Mouse (Mus musculus) heart, embryonic 13.5 days (tissue): ENCODE data around the gene Rusc2. TPM values are rescaled to one million over a fixed set of nuclear protein-coding genes. Genes with fewer than 3 reads are reported as not detected.

Experiments used
- ATAC-seq: fragments of 200-750 bp; cut with Nextera tagmentation; 2 replicates; pipeline ENCODE4 v1.8.0; 2017; ENCODE audit warnings: moderate TSS enrichment; ENCODE audit not compliant: insufficient number of reproducible peaks, low FRiP score, low TSS enrichment; ENCODE audit errors: extremely low read depth
- H3K27ac ChIP-seq: fragments of 300-500 bp; sonication (generic); replicated peaks from 2 replicates; pipeline ENCODE4 v1.5.1; 2015; ENCODE audit warnings: moderate library complexity, mild to moderate bottlenecking, inconsistent platforms
- H3K27me3 ChIP-seq: fragments of 300-500 bp; sonication (generic); replicated peaks from 2 replicates; pipeline ENCODE4 v1.6.1; 2015; ENCODE audit warnings: mild to moderate bottlenecking, inconsistent platforms
- H3K36me3 ChIP-seq: fragments of 300-500 bp; sonication (generic); 2 replicates; pipeline ENCODE4 v1.6.1; 2015; ENCODE audit warnings: mild to moderate bottlenecking, inconsistent platforms
- H3K4me1 ChIP-seq: fragments of 300-500 bp; sonication (generic); 2 replicates; pipeline ENCODE4 v1.6.1; 2015; ENCODE audit warnings: inconsistent platforms
- H3K4me2 ChIP-seq: fragments of 300-500 bp; sonication (generic); 2 replicates; pipeline ENCODE4 v1.6.1; 2015; ENCODE audit warnings: inconsistent platforms, mild to moderate bottlenecking, moderate library complexity
- H3K4me3 ChIP-seq: fragments of 300-500 bp; sonication (generic); 2 replicates; pipeline ENCODE4 v1.5.1; 2015; ENCODE audit warnings: moderate library complexity, mild to moderate bottlenecking, inconsistent platforms
- H3K9ac ChIP-seq: fragments of 300-500 bp; sonication (generic); 2 replicates; pipeline ENCODE4 v1.6.1; 2015; ENCODE audit warnings: inconsistent platforms, mild to moderate bottlenecking, moderate library complexity
- H3K9me3 ChIP-seq: fragments of 300-500 bp; sonication (generic); 2 replicates; pipeline ENCODE4 v1.6.1; 2016; ENCODE audit warnings: inconsistent platforms
- WGBS: fragments of 180-500 bp; shearing (Covaris S2); methylation state at CpG from one replicate; pipeline ENCODE4 v1.1.7; 2015; ENCODE audit warnings: mixed read lengths; 5-methylcytosine and 5-hydroxymethylcytosine counted together
- polyA plus RNA-seq: library from polyadenylated mRNA; unstranded; fragments of >200 nt; fragmentation: Nextera tagmentation; extraction: Ambion mirVana; gene quantifications from 2 replicates; pipeline ENCODE4 v1.2.1, GENCODE M21; 2015

The Rusc2 gene
- polyA plus RNA-seq, 1 experiment from 2014 or later, result 13.9 TPM

DNA sequence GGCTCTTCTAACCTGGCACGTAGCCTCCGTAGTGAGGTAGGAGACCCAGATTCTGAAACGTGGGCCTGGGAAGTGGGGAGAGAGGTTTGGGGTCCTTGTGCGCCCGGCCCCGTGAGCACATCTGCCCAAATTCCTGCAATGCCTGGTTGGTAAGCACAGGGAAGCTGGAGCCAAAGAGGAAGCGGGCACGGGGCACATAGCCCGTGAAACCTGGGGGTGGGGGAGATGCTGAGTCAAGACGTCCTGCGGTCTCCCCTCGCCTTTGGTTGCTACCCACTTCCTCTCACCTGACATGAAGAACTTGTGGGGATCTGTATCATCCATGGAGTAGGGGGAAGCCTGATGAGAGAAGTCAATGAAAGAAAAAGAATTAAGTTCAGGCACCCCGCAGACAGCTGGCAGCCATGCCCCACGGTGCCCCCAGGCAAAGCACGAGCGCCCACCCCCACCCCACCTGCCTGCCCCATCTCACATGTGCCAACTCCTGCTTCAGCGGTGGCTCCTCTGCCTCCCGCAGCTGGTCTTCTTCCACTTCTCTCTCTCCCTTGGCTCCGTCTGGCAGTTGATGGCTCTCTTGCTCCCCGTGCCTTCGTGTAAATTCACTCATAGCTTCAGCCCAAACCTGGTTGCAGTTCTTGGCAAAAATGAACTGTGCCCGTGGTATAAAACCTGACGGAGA, 45.9 kb downstream of the Rusc2 start:
- Histone ChIP-seq H3K4me1 (peaks cover 28% of the 10 kb centered on the region), H3K27ac (no peak overlapping the region), H3K27me3 (peaks cover 68% of the 10 kb centered on the region), H3K4me2 (no peak overlapping the region; the same call in 1 of the 2 replicates), H3K4me3 (no peak overlapping the region), H3K36me3 (peaks cover 46% of the 10 kb centered on the region), H3K9ac (0 out of 2 replicates have a peak overlapping the region, but pooled peaks have one; percentile 1), H3K9me3 (no peaks in the 10 kb centered on the region)
- no peak for ATAC-seq
- 29% methylated on average over 23 of the region's 23 CpGs for WGBS

DNA sequence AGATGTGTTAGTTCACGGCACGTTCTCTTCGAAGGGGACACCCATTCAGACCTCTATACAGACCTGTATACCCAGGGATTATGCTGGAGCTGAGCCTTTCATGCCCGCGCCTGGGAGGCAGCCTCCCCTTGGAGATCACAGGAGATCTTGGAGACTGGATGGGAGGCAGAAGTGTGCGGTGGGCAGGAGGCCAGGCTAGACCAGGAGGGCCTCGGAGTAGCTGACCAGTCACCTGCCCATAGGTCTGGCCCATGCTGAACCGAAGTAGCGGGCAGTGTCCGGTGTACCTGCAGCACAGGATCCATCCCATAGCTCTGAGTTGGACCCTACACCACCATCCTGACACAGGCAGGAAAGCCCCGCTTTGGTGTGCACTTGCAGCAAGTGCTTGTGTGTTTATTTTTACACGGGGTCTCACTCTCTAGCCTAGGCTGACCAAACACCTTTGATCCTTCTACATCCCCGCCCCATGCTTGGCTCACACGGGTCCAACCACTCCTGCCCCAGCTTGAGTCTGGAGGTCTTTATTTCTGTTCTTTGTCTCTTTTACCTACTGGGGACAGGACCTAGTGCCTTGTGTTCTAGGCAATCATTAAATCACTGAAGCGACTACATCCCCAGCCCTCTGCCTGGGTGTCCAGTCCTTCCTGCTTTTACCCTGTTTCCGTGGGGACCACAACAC, 46.5 kb downstream of the Rusc2 start:
- Histone ChIP-seq H3K27ac (no peak overlapping the region), H3K9ac (peak overlapping the region; percentile 37; the same call in 1 of the 2 replicates), H3K4me1 (peaks cover 28% of the 10 kb centered on the region), H3K4me2 (peak overlapping the region; percentile 46), H3K9me3 (no peaks in the 10 kb centered on the region), H3K36me3 (peaks cover 40% of the 10 kb centered on the region), H3K4me3 (no peak overlapping the region), H3K27me3 (peaks cover 66% of the 10 kb centered on the region)
- ATAC-seq, result no peak; the same call in 1 of the 2 replicates
- WGBS, result 37% methylated on average over 16 of the region's 16 CpGs

DNA sequence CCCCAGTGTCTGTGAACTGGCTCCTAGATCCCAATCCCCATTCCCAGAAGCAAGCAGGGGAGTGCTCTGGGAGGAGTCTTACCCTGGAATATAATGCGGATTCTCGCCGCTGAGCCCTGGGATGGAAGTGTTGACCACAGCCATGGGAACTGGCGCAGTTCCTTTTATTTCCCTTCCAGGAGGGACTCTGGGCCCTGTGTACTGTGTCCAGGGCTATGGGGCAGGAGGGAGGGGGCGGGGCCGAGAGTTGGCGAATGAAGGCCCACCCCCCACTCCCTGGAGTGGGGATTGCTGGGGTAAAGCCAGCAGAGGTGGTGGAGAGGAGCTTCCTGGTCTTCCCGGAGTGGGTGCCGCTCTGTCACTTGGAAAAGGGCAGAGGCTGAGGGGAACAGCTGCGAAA, 47.2 kb downstream of the Rusc2 start, which contains the start of gene Fam166b:
Fam166b (minus strand) TSS at position 189 of the 400 bp plus-strand sequence.
- Histone ChIP-seq H3K36me3 (peaks cover 33% of the 10 kb centered on the region), H3K9me3 (no peaks in the 10 kb centered on the region), H3K9ac (peak within 1 kb of the TSS; percentile 37), H3K27ac (no peak within 1 kb of the TSS), H3K4me3 (peak within 1 kb of the TSS; percentile 11; the same call in 1 of the 2 replicates), H3K4me2 (peak within 1 kb of the TSS; percentile 46), H3K27me3 (peaks cover 60% of the 10 kb centered on the region), H3K4me1 (peaks cover 28% of the 10 kb centered on the region)
- ATAC-seq, result no peak
- WGBS, result 6% methylated on average over 10 of the region's 10 CpGs

DNA sequence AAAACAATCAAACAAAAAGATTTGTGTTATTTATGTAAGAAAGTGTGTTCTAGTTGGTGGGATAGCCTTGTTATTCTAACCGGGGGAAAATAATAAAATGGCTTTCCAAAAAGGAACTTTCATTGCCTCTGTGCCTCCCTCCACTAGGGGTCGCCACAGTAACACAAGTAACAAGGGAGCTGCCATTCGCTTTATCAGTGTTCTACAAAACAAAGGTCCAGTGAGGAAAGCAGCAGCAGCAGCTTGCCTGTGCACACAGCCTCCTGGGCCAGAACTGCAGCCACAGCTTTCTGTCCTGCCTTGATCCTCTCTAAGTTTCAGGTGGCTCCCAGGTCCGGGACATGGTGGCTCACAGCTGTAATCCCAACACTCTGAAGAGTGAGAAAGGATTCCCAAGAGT, 49.9 kb downstream of the Rusc2 start:
- no peak for ATAC-seq
- H3K4me1 ChIP-seq, result peaks cover 22% of the 10 kb centered on the region
- peaks cover 32% of the 10 kb centered on the region for H3K27me3 ChIP-seq
- peaks cover 6% of the 10 kb centered on the region for H3K36me3 ChIP-seq
- H3K9me3 ChIP-seq, result no peaks in the 10 kb centered on the region
- no peak overlapping the region for H3K4me3 ChIP-seq
- no peak overlapping the region for H3K9ac ChIP-seq
- 7% methylated on average over 4 of the region's 4 CpGs for WGBS
- peak overlapping the region; percentile 70 for H3K27ac ChIP-seq
- H3K4me2 ChIP-seq, result peak overlapping the region; percentile 42

DNA sequence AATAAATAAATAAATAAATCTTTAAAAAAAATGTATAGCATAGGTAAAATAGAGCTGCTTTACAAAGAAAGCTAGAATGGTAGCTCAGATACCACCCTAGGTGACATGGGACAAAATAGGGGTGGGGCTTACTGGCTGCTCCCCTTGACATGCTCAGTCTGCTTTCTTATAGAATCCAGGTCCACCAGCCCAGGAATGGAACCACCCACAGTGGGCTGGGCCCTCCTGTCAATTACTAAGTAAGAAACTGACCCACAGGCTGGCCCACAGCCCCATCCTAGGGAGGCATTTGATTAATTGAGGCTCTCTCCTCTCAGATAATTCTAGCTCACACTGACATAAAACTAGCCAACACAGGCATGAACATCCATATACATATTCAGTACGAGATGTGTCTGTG, 51.1 kb downstream of the Rusc2 start:
- Histone ChIP-seq H3K4me1 (peaks cover 16% of the 10 kb centered on the region), H3K27ac (no peak overlapping the region), H3K27me3 (peaks cover 21% of the 10 kb centered on the region), H3K4me3 (no peak overlapping the region), H3K9me3 (no peaks in the 10 kb centered on the region), H3K36me3 (no peaks in the 10 kb centered on the region), H3K4me2 (no peak overlapping the region), H3K9ac (no peak overlapping the region)
- no peak for ATAC-seq
- 78% methylated on average over 1 of the region's 1 CpGs for WGBS

DNA sequence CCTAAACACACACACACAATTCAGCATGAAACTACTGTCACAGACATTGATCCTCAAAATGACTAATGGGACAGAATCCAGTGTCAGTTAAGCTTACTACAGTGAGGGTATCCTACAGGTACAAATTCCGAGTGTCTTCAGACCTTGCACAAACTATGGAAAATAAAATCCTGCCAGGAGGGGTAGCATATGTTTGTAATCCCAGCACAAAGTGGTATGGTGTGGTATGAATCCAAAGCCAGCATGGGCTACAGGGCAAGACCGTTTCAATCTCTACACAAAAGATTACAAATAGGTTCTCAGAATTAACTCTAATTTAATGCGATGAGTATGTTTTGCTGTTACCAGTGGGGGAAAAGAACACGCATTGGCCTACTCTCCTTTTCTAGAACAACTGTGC, 59.9 kb downstream of the Rusc2 start, which contains the start of gene Tesk1:
Tesk1 (plus strand) TSS at position 301 of the 400 bp plus-strand sequence.
- H3K9me3 ChIP-seq, result no peaks in the 10 kb centered on the region
- H3K9ac ChIP-seq, result peak within 1 kb of the TSS; percentile 99
- H3K27me3 ChIP-seq, result no peaks in the 10 kb centered on the region
- 25% methylated on average over 4 of the region's 4 CpGs for WGBS
- no peak for ATAC-seq
- peaks cover 21% of the 10 kb centered on the region for H3K36me3 ChIP-seq
- peak within 1 kb of the TSS; percentile 97 for H3K4me2 ChIP-seq
- peak within 1 kb of the TSS; percentile 96 for H3K4me3 ChIP-seq
- peaks cover 18% of the 10 kb centered on the region for H3K4me1 ChIP-seq
- peak within 1 kb of the TSS; percentile 96 for H3K27ac ChIP-seq

DNA sequence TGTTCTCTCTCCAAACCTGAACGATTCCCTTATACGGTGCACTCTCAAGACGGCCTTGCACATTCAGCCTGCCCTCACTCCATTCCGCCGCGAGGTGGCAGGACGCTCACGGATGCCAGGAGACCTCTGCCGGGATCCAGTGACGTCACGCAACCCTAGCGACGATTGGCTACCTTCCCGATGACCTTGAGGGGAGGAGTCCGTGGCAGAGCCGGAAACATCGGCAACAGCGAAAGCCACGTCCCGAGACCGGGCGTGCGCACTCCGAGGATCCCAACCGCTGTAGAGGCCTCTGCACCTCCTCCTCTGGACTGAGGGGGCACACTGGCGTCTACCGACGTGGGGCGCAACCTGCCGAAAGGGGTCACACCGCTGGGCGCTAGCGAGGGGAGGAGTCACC, 60.3 kb downstream of the Rusc2 start:
- H3K4me3 ChIP-seq, result peak overlapping the region; percentile 96
- ATAC-seq, result peak; percentile 90
- peak overlapping the region; percentile 99 for H3K9ac ChIP-seq
- H3K27me3 ChIP-seq, result no peaks in the 10 kb centered on the region
- H3K4me1 ChIP-seq, result peaks cover 18% of the 10 kb centered on the region
- H3K4me2 ChIP-seq, result peak overlapping the region; percentile 97
- under 1% methylated on average over 33 of the region's 33 CpGs for WGBS
- peaks cover 25% of the 10 kb centered on the region for H3K36me3 ChIP-seq
- H3K27ac ChIP-seq, result peak overlapping the region; percentile 96
- H3K9me3 ChIP-seq, result no peaks in the 10 kb centered on the region

DNA sequence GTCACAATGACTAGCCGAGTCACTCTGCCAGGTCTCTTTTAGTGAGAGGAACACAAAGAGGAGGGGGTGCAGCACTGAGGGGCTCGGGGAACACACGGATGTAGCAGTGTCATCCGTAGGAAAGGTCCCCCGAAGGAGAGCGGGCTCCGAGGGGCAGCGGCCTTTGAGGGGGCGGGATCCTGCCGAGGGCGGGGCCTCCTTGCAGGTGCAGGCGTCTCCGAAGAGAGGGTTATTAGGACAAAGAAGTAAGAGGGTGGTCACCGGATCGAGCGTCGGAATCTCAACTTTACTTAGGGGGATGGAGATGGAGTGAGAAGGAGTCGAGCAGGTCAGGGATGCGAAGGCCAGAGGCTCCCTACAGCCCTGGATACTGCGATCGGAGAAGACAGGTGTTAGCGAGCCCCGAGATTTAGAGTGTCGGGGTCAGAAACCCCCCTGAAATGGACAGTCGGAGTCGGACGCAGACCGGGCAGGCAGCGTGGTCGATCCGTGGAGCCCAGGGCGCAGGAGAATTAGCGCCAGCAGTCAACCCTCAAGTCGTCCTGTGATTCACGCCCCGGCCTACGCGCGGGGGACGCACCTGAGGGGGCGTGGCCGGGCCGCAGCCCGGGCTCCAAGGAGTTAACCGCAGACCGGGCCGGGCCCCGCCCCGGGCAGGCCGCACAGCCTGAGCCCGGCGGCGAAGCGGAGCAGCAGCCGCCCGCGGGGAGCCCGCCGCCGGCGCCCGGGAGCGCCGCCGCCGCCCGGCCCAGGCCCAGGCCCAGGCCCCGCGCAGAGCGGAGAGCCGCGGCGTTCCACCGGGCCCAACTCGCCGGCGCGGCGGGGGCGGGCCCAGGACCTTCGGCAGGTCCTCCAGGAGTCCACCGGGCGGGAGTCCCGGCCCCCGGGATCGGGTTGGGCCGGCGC, 60.9 kb downstream of the Rusc2 start:
- Histone ChIP-seq H3K4me3 (peak overlapping the region; percentile 96), H3K36me3 (peaks cover 32% of the 10 kb centered on the region), H3K9ac (peak overlapping the region; percentile 99), H3K27me3 (no peaks in the 10 kb centered on the region), H3K4me2 (peak overlapping the region; percentile 97), H3K9me3 (no peaks in the 10 kb centered on the region), H3K27ac (peak overlapping the region; percentile 96), H3K4me1 (peaks cover 18% of the 10 kb centered on the region)
- peak; percentile 64 for ATAC-seq
- WGBS, result under 1% methylated on average over 69 of the region's 88 CpGs

DNA sequence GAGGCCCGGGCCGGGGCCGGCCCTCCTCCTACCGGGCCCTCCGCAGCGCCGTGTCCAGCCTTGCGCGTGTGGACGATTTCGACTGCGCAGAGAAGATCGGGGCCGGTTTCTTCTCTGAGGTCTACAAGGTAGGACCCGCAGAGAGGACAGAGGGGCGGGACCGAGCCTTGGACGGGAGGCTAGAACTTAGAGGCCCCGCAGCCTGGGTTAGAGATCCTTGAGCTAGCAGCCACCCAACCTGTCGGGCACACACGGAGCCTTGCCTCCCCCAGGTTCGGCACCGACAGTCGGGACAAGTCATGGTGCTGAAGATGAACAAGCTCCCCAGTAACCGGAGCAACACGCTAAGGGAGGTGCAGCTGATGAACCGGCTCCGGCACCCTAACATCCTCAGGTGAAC, 61.7 kb downstream of the Rusc2 start:
- peaks cover 18% of the 10 kb centered on the region for H3K4me1 ChIP-seq
- no peak; the same call in 1 of the 2 replicates for ATAC-seq
- peaks cover 40% of the 10 kb centered on the region for H3K36me3 ChIP-seq
- H3K9ac ChIP-seq, result peak overlapping the region; percentile 99
- peak overlapping the region; percentile 96 for H3K27ac ChIP-seq
- WGBS, result 1% methylated on average over 26 of the region's 28 CpGs
- H3K9me3 ChIP-seq, result no peaks in the 10 kb centered on the region
- H3K4me2 ChIP-seq, result peak overlapping the region; percentile 97
- H3K27me3 ChIP-seq, result no peaks in the 10 kb centered on the region
- peak overlapping the region; percentile 96 for H3K4me3 ChIP-seq

DNA sequence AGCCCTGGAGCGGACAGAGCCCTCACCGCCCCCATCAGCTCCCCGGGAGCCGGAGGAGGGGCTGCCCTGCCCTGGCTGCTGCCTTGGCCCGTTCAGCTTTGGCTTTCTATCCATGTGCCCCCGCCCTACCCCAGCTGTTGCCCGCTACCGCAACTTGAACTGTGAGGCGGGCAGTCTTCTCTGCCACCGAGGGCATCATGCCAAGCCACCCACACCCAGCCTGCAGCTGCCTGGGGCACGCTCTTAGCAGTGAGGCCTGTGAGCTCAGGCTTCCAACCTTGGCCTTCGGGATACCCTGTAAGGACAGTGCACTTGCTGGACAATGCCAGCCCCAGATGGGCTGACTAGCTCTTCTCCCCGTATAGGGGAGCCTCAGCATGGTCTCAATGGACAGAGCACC, 65.5 kb downstream of the Rusc2 start:
- Histone ChIP-seq H3K27me3 (peaks cover 13% of the 10 kb centered on the region), H3K27ac (no peak overlapping the region), H3K4me2 (no peak overlapping the region), H3K4me3 (no peak overlapping the region), H3K36me3 (peaks cover 43% of the 10 kb centered on the region), H3K4me1 (peaks cover 22% of the 10 kb centered on the region), H3K9ac (no peak overlapping the region), H3K9me3 (no peaks in the 10 kb centered on the region)
- WGBS, result 89% methylated on average over 13 of the region's 13 CpGs
- ATAC-seq, result no peak

DNA sequence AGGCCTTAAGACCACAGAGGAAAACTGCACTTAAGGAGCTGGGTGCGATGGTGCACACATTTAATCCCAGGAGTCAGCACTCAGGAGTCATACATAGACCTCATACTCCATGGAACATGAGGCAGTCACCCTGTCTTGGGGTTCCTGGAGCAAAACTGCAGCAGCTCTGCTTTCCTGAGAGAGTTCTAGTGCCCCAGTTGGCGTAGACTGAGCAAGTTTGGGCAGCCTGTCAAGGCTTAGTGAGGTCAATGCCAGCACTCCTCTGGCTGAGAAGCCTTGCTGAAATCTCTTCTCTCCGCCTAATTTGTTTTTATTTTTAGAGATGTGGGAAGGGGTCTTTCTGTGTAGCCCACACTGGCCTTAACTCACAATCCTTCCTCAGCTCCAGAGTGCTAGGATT, 66.8 kb downstream of the Rusc2 start:
- H3K4me2 ChIP-seq, result no peak overlapping the region
- 87% methylated on average over 3 of the region's 3 CpGs for WGBS
- H3K4me1 ChIP-seq, result peaks cover 33% of the 10 kb centered on the region
- H3K27ac ChIP-seq, result no peak overlapping the region
- H3K9ac ChIP-seq, result no peak overlapping the region
- peaks cover 26% of the 10 kb centered on the region for H3K27me3 ChIP-seq
- no peak overlapping the region for H3K4me3 ChIP-seq
- no peak for ATAC-seq
- peaks cover 43% of the 10 kb centered on the region for H3K36me3 ChIP-seq
- H3K9me3 ChIP-seq, result no peaks in the 10 kb centered on the region
